Mouse (Mus musculus) adrenal gland, postnatal 14 days (tissue): Measurements from ENCODE around the gene Dkk3. TPM values are rescaled to one million over a fixed set of nuclear protein-coding genes. Genes with fewer than 3 reads are reported as not detected.

ENCODE experiments used
- total RNA-seq: library from RNA; stranded (reverse); gene quantifications from 2 replicates; pipeline ENCODE4 v1.2.3, GENCODE M21; 2021

Dkk3 gene
- total RNA-seq, 1 experiment from 2014 or later = 10.3 TPM

Other genes with a start within 250 kb of the Dkk3 start
- 62.6 and 63.0 TPM in 2 replicates for gene Usp47, start 135.6 kb downstream of the Dkk3 start, total RNA-seq
- 16.5 TPM in 2 replicates for gene Mical2, start 66.8 kb upstream of the Dkk3 start, total RNA-seq